Mouse (Mus musculus): Measurements from ENCODE around the gene Itih2.

Gene Itih2

GRCm38 (mm10) chr2:10119276-10119675, 11.9 kb downstream of the Itih2 start:
- intact Hi-C loops (cut with DNase I) = no loop called here

GRCm38 (mm10) chr2:10118751-10119150, 12.4 kb downstream of the Itih2 start:
- intact Hi-C loops (cut with DNase I) = no loop called here

GRCm38 (mm10) chr2:10108535-10109189, 22.5 kb downstream of the Itih2 start:
- intact Hi-C loops (cut with DNase I) = no loop called here

- intact Hi-C loops (cut with DNase I) = loop anchor here (1.0 to 5.0 kb wide), 2 partner anchors 41 to 187 kb away; no protein-coding TSS in a partner anchor
Observed at GRCm38 (mm10) chr2:10101180-10101579, 30.0 kb downstream of the Itih2 start.

GRCm38 (mm10) chr2:10100471-10100870, 30.7 kb downstream of the Itih2 start:
- intact Hi-C loops (cut with DNase I) = loop anchor here (5.0 kb wide), 1 partner anchor 42 kb away; no protein-coding TSS in a partner anchor

- intact Hi-C loops (cut with DNase I) = no loop called here
Observed at GRCm38 (mm10) chr2:10098598-10099215, 32.5 kb downstream of the Itih2 start.

- intact Hi-C loops (cut with DNase I) = no loop called here
Observed at GRCm38 (mm10) chr2:10094327-10095100, 36.7 kb downstream of the Itih2 start.

GRCm38 (mm10) chr2:10087256-10087850, 43.8 kb downstream of the Itih2 start:
- intact Hi-C loops (cut with DNase I) = loop anchor here (5.0 kb wide), 1 partner anchor 40 kb away; the partner anchor contains the start of gene Taf3

GRCm38 (mm10) chr2:10082737-10083136, 48.5 kb downstream of the Itih2 start:
- intact Hi-C loops (cut with DNase I) = no loop called here

GRCm38 (mm10) chr2:10081453-10082080, 49.6 kb downstream of the Itih2 start:
- intact Hi-C loops (cut with DNase I) = no loop called here

GRCm38 (mm10) chr2:10080310-10081010, 50.7 kb downstream of the Itih2 start, which contains the start of the genes Atp5c1 and Kin:
Atp5c1 (minus strand) TSS chr2:10080510.
Kin (plus strand) TSS chr2:10080593.
- intact Hi-C loops (cut with DNase I) = no loop called here

GRCm38 (mm10) chr2:10079745-10080309, 51.4 kb downstream of the Itih2 start:
- intact Hi-C loops (cut with DNase I) = no loop called here

GRCm38 (mm10) chr2:10076675-10077074, 54.5 kb downstream of the Itih2 start:
- intact Hi-C loops (cut with DNase I) = no loop called here

- intact Hi-C loops (cut with DNase I) = no loop called here
Observed at GRCm38 (mm10) chr2:10074470-10074869, 56.7 kb downstream of the Itih2 start.

- intact Hi-C loops (cut with DNase I) = no loop called here
Observed at GRCm38 (mm10) chr2:10071751-10072150, 59.4 kb downstream of the Itih2 start.

- intact Hi-C loops (cut with DNase I) = no loop called here
Observed at GRCm38 (mm10) chr2:10058836-10059235, 72.4 kb downstream of the Itih2 start.

- intact Hi-C loops (cut with DNase I) = no loop called here
Observed at GRCm38 (mm10) chr2:10051996-10052395, 79.2 kb downstream of the Itih2 start.

GRCm38 (mm10) chr2:10050878-10051277, 80.3 kb downstream of the Itih2 start:
- intact Hi-C loops (cut with DNase I) = no loop called here

- intact Hi-C loops (cut with DNase I) = loop anchor here (5.0 kb wide), 1 partner anchor 38 kb away; no protein-coding TSS in a partner anchor
Observed at GRCm38 (mm10) chr2:10049456-10049855, 81.7 kb downstream of the Itih2 start.

GRCm38 (mm10) chr2:10048461-10048860, 82.7 kb downstream of the Itih2 start, which contains the start of gene Taf3:
Taf3 (minus strand) TSS chr2:10048596.
- intact Hi-C loops (cut with DNase I) = loop anchor here (5.0 kb wide), 1 partner anchor 39 kb away; no protein-coding TSS in a partner anchor
